Mouse (Mus musculus): ENCODE data around the gene Nexn.

Gene Nexn

DNA sequence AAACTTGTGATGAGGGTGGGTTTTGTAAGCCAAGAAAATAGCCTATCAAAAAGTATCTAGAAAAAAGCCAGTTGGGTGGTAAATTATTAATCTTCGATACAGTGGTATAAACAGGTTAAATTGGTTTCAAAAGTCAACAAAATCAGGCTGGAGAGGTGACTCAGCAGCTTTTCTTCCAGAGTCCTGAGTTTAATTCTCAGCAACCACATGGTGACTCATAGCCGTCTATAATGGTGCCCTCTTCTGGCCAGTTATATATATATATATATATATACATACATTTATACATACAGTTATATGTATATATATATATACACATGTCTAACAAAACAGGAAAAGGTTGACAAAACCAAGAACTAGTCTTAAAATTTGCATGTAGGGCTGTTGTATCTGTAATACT, 27.3 kb downstream of the Nexn start:
- DNase-seq (ENCODE audit: low read depth, low spot score), result peak; percentile 37

DNA sequence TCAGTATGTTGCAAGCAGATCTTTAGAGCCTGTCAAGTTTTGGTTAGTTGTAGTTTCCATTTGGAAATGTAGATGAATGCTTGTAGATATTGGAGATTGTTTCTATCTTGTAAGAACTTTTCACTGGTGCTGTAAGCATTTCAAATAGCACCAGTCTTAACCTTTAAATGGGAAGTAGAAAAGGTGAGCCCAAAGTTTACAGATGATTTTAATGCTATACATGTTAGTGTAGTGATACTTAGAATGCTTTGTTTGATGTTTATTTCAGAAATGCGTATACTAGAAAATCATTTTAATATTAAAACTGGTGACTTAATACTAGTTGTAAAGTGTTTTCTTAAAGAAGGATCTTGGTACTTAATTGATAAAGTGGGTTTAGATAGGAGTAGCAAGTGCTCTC, 30.3 kb downstream of the Nexn start:
- DNase-seq (ENCODE audit: low read depth, low spot score), result no peak

DNA sequence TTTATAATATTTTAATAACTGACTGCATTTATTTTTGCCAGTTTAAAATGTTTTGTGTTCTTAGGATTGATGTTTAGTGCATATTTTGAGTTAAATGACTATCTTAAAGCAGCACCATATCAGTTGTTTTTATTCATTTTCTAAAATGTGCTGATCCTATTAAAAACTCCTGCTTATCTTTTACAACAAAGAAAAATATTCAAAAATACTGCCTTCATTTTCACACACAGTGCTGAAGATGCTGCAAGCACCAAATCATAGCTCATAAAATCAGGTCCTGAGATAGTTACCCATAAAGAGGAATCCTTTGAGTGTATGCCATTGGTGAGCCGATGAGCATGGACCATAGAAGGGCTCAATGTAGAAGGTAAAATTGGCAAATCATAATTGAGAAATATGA, 30.9 kb downstream of the Nexn start:
- DNase-seq (ENCODE audit: low read depth, low spot score), result no peak

DNA sequence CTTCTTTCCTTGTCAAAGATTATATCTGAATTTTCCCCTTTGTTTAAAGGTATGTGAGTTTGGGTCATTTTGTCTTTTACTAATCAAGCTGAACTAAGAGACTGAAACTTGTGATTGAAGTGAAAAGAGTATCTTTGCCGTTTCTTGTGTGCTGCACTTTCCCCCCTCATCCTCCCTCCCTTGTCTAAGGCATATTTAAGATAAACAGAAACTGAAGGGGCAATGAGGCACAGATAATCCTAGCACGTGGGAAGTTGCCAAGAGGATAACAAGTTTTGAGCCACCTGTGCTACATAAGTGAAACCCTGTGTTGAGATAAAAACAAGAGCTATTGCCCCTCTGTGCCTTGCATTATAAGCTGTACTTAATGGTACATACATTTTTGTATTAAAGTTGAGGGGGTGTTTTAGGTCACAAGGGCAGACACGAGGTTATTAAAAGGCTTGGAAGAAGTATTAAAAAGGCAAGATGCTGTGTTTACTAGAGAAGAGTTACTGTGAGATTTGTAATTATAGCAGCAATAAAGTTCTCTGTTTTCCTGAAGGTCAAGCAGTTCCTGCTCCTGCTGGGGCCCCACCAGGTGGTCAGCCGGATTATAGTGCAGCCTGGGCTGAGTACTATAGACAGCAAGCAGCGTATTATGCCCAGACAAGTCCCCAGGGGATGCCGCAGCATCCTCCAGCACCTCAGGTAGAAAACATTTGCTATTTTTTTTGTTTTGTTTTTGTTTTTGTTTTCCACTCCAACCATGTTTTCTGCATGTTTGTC, 34.6 kb downstream of the Nexn start:
- no peak for DNase-seq (ENCODE audit: low read depth, low spot score)

DNA sequence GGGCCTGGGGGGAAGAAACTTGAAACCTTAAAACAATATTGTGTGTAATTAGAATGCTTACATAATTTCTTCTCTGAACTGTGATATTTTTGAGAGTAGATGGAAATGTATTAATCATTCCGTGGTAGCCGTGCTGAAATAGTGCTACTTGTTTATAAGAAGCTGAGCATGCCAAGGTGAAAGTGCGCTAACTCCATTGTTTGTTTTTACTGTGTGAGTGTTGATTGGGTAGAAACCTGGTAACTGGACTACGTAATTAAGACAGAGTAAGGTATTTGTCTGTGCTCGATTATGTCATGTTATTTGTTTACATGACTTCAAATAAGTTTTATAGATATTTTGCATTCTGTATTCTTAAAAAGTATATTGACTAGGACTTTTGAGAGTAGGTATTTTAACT, 36.9 kb downstream of the Nexn start:
- no peak for DNase-seq (ENCODE audit: low read depth, low spot score)

DNA sequence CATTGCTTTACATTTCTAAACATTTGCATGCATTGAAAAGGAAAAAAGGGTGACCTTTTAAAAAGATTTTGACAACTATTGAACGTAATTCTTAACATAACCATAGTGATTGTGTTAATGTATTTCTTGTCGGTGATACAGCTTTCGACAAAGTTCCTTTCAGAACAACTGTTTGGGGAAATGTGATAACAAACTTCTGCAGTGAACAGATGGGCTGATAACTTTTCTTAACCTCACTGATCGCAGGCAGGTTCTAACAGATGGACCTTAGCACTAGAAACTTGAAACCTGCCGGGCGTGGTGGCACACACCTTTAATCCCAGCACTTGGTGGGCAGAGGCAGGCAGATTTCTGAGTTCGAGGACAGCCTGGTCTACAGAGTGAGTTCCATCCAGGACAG, 37.3 kb downstream of the Nexn start:
- no peak for DNase-seq (ENCODE audit: low read depth, low spot score)

DNA sequence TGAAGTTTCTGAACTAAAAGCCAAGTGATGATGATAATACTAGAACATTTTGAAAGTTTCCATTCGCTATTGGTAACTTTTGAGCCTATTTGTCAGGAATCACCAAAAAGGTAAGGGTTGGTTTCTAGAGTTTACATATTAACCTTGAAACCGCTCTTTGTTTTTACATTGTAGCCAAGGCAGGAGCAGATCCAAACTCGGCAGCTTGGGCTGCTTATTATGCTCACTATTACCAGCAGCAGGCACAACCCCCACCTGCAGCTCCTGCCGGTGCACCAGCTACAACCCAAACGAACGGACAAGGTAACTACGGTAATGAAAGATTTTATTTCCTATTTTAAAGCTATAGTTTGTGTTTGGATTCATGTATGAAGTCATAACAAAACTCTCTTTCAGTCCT, 40.2 kb downstream of the Nexn start:
- no peak for DNase-seq (ENCODE audit: low read depth, low spot score)

DNA sequence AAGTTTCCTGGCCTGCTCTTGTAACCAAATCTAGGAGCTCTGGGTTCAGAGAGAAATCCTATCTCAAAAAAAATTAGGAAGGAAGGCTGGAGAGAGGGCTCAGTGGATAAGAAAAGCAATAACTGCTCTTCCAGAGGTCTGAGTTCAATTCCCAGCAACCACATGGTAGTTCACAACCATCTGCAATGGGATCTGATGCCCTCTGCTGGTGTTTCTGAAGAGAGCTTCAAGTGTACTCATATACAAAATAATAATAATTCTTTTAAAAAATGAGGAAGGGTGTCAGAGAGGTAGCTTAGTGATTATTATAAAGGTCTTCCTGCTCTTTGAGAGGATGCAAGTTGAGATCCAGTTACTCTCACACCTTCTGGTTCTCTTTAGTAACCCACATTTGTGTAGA, 41.2 kb downstream of the Nexn start:
- no peak for DNase-seq (ENCODE audit: low read depth, low spot score)

DNA sequence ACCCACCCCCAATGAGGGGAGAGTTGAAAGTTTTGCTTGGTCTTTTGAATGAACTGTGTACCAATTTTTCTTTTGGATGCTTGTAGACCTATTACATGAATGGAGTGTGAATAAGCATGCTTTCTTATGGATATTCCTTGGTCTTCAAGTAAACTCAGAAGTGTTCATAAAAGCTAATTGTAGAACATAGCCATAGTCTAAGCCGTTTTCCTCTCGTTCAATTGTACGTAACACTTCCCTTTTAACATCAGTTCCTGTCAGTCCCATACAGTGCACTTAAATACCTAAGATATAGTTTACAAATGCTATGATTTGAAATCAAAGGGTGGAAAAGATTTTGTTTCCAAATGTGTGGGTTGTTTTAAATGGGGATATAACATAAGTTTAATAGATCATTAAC, 52.7 kb downstream of the Nexn start:
- no peak for DNase-seq (ENCODE audit: low read depth, low spot score)

DNA sequence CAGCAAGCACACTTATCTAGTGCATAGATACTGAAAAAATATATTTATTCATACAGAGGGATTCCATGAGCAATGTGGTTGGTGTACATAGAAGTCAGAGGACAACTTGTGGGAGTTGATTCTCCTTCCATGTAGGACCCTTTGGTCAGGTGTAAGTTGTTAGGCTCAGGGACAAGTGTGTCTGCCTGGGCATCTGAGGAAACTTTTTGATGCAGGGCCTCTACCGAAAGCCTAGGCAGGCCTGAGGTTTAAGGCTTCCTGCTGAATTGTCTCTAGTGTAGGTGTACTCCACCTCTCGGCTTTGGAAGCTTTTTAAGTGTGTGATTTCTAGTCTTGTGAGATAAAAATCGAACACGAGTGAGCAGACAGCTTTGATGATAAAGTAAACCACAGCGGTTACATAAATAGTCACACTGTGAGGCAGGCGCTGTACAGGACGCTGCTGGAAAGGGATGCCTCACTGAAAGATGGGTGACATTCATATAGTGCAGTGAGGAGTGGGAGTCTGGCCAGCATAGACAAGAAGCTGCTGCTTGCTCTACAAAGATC, 54.3 kb downstream of the Nexn start:
- peak; percentile 23 for DNase-seq (ENCODE audit: low read depth, low spot score)

DNA sequence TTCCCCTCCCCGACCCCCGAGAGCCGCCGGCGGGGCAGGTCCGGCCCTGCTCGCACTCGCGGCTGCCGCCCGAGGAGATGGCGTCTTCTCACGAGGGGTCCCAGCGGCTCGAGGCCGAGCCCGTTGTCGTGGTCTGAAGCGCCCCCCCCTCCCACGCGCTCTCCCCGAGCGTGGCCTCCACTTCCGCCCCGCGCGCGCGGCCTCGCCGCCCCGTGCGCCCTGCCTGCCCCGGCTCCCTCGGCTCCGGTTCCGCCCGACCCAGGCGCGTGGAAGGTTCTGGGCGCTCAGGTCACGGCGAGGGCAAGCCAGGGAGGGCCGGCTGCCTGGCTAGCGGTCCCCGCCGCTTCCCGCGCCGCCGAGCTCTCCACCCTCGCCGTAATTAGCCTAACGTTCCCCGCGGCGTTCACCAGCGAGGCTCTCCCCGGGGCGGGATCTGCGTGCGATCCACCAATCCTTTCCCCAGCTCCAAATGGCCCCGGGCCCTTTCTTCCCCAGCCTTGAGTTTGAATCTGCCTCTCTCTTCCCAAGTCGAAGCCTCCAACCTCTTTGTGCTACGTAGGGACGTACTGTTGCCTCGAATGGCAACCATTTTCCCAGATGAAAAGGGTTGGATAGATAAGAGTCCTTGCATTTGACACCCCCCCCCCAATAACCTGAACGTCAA, 55.3 kb downstream of the Nexn start:
- peak; percentile 78 for DNase-seq (ENCODE audit: low read depth, low spot score)

DNA sequence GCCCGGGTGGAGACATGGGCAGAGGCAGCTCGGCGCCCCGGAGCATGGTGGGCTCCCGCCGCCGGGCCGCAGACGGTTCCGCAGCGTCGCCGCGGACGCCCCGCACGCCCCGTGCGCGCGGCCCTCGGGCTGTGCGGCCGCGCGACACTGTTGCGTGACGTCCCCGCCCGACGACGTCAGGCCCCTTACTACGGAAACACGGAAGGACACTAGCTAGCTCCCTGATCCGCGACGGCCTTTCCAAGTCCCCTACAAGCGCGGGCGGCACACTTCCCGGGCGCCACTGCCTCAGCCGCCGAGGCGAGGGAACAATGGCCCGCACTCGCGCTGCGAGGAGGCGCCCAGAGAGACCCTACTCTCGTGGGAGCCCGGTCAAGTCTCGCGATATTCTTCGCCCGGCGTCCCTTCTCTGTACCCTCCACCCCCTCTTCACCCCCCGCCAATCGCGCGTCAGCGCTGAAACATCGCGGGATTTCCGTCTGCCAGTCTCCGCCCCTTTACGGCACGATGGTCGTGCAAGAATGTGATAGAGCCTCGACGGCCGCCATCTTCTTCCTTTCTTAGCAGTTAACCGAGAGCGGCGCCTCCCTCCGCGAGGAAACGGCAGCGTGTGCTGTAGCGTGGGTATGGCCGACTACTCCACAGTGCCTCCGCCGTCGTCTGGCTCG, 56.0 kb downstream of the Nexn start, which contains the start of the genes Dnajb4 and Fubp1:
Dnajb4 (minus strand) TSS at position 336 of the 668 bp plus-strand sequence.
Fubp1 (plus strand) TSS at position 456 of the 668 bp plus-strand sequence.
- DNase-seq (ENCODE audit: low read depth, low spot score), result peak; percentile 99

DNA sequence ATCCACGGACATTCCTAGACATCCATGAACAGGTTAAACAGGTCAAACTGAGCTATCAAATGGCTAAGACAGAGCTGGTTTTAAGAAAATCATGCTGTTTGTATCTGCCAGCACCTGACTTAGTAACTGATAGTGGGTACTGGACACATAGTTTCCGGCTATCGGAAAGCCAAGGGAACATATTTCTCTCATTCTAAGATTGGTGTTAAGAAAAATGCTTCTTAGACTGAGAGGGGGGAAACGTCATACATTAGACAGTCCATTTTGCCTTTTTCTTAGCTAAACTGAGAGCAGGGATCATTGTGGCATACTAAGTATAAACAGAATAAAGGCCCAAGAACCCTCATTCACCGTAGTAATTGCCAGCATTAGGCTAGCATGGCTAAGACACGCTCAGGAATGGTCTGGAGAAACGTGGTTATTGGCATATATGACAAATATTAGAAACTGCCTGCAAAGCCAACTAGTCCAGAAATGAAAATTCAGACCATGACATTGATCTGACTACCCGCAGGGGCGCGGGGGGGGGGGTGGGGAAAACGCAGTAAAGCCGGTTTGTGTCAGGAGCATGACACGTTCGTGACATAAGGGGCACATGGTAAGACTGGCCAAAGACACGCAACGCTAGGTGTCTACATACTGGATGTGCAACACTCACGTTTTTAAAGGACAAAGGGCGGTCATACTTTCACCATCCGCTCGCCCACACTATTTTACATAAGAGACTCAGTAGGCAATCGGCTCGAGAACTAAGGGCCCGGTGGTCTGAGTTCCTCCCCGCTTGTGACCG, 56.8 kb downstream of the Nexn start:
- peak; percentile 76 for DNase-seq (ENCODE audit: low read depth, low spot score)

DNA sequence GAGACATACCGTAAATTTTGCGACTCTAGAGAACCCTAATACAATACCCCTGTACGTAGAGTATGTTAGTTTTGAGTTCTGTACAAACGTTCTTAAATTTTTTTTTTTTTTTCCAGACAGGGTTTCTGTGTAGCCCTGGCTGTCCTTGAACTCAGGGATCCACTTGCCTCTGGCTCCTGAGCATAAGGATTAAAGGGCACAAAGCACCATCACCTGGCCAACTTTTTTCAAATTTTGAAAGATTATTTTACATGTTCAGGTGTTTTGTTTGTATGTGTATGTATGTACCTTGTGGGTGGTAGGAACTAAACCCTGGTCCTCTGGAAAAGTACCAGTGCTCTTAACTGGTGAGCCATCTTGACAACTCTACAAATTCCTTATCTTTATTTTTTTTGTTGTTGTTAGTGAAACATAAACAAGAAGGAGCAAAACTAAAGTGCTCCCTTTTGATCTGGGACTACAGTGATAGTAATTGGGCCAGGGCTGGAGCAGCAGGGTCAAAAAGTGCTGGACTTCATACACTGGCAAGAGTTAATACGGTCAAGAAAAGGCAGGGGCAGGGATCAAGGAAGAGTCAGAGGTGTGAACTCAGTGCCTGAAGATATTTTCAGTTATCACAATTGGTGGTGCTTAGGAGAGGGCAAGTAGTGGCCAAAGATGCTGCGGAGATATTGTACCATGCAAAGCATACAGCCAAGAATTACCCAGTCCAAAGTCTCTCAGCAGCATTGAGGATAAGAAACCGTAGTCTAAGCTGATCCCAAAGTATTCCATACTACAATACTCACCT, 57.9 kb downstream of the Nexn start:
- DNase-seq (ENCODE audit: low read depth, low spot score), result no peak

DNA sequence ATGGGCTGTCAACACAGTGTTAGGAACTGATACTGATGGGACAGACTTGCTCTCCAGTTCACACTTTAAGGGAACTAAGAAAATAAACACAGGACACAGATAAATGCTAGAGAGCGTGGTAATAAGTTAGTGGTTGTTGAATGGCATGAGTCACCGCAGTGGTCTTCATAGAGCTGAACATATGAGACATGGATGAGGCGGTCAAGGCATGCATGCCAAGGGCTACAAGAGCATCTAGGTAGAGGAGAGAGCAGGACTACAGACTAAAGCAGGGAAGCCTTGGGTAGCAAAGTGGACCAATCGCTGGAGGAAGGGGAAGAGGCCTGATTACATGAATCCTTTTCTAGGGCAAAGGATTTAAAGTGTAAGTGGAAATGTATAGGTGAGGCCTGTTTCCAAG, 59.0 kb downstream of the Nexn start:
- no peak for DNase-seq (ENCODE audit: low read depth, low spot score)

DNA sequence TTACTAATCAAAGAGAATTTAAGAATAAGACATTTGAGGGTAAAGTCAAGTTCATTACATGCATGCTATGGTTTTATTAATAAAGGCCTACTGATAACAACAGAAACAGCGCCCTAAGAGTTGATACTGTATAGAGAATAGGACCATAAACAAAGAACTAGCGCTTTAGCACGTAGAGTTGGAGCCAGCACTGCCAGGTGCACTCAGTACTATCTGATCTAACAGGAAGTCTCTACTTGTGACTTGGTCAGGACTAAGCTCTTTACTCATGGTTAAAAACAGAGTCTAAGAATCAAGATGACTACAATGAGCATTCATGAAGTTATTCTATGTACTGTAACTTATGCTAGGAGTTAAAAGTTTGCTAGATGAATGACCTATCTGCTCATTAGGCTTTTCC, 61.6 kb downstream of the Nexn start:
- DNase-seq (ENCODE audit: low read depth, low spot score), result no peak

DNA sequence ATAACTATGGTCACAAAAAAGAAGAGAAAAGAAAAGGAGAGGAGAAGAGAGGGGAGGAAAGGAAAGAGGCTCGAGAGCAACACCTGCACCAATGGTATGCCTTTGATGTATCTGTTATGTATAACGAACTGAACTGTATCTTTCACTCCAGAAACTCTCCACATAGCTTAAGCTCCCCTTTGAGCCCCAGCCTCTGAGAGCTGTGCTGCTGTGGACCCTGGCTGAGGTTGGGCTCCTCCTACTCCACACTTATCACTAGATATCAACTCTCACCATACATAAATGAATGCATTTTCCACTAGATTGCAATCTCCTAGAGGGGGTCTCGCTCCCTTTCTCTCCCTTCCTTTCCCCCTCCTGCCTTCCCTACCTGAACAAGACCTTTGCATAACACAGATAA, 62.2 kb downstream of the Nexn start:
- DNase-seq (ENCODE audit: low read depth, low spot score), result no peak

DNA sequence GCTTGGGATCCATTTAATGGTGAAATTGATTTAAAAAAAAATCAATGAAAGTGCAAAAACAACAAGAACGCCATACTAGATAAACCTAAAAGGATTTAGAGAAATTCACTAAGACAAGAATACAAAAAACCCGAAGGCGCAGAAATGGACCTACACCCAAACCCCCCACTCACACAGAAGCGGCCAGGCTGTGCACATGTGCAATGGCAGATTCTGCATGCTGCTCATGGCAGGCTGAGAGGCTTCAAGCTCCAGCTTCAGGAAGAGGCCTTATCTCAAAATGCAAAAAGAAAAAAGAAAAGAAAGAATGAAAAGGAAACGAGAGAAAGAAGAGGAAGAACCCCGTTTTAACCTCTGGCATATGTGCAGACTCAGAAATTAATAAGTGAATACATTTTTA, 62.7 kb downstream of the Nexn start:
- no peak for DNase-seq (ENCODE audit: low read depth, low spot score)

DNA sequence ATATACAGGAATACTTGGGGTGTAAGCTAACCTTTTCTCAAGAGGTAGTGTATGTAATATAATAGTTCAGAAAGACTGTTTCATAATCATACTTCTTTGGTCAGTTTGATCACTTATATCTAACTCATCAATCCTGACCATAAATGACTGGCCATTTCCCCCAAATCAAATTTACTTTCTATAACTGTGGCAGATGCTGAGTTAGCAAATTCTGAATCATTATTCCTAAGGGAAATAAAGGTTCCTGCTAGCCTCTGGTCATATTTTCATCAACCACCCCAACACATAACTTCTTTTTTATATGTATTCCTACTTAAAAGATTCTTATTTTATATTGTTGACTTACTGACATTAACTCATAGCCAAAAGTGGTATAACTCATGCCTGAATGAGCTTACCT, 63.2 kb downstream of the Nexn start:
- DNase-seq (ENCODE audit: low read depth, low spot score), result no peak

DNA sequence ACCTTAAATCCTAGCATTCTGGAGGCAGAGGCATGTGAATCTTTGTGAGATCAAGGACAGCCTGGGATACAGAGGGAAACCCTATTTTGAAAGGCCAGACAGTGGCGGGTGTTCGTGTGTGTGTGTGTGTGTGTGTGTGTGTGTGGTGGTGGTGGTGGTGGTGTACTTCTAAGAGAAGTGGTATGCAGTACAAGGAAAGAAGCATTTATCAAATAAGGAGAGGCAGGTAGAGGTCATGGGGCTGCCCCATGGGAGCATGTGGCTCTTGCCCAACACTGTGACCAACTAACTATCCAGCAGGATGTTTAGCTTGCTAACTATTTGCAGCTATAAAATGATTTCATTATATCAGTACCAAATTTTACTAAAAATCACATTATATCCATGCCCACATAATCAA, 64.5 kb downstream of the Nexn start:
- DNase-seq (ENCODE audit: low read depth, low spot score), result no peak

DNA sequence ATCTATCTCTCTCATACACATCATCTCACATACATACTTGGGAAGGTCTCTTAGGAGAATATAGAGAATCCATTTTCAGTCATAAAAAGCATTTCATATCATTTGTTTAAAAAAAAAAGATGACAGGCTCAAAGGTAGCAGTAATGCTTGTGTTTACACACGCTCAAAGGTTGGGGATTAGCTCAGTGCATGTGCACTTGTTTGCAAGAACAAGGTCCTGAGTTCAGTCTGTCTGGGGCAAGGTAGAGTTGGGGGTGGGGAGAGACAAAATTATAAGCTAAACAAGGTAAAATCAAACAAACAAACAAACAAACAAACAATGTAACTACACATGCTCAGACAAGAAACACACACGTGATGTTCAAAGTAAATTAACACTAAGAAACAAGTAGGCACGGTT, 65.0 kb downstream of the Nexn start:
- DNase-seq (ENCODE audit: low read depth, low spot score), result no peak

Data from brain, adult 2 months (tissue).